Mouse (Mus musculus): ENCODE data around the gene Ccdc27.

DNA sequence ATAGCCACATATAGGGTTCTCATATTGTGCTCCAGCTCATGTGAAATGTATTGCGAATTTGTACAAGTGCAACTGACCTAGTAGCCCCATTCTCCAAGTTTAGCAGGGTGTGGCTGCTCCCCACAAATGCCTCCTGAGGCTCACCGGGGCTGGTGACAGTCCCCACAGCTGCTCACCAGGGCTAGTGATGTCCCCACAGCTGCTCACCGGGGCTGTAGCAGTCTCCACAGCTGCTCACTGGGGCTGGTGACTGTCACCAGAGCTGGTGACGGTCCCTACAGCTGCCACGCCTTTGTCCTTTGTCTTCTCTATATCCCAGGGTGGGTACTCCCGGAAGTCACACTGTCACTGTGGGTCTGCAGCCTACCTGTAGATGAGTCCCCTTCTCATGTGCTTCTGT, 36.2 kb downstream of the Ccdc27 start:
- no peak for TF ChIP-seq CHD2 (IDR thresholded peaks at IDR 0.05; ENCODE audit: low read length)
- no peak for TF ChIP-seq CTCF (IDR thresholded peaks at IDR 0.05 in 2 of 3, conservative IDR thresholded peaks at IDR 0.05 in 1 of 3; ENCODE audit: control insufficient read depth in 1 of 3, insufficient read depth in 1 of 3, low read depth in 2 of 3, low read length in 3 of 3, poor library complexity in 1 of 3, severe bottlenecking in 1 of 3)
- TF ChIP-seq ELF1 (IDR thresholded peaks at IDR 0.05; ENCODE audit: low read depth, low read length): no peak
